Mouse (Mus musculus) thymus, adult 18-20 months (tissue): ENCODE data around the gene Chaf1a.
"Not testable (repeated sequence)": the region's sequence is repeated elsewhere in the genome, so short reads cannot be mapped to it uniquely, and the experiment has no call there.

Experiments used
- DNase-seq, 2 experiments: peaks; one replicate each; pipeline ENCODE4 v3.0.0; 2022; ENCODE audit warnings: mixed read lengths in 2 of 2

Chaf1a gene

DNA sequence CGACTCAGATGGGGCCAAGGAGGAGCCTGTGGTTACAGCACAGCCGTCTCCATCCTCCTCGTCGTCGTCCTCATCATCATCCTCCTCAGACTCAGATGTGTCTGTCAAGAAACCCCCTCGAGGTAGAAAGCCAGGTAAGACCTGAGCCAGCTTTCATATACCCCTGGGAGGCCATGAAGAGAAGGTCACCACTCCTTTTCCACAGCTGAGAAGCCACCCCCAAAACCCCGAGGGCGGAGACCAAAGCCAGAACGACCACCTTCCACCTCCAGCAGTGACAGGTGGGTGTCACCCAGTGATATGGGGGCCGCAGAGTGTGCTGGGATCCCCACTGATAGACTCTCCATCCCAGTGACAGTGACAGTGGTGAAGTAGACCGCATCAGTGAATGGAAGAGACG is 56.6 kb downstream of the Chaf1a start:
- no peak for DNase-seq

DNA sequence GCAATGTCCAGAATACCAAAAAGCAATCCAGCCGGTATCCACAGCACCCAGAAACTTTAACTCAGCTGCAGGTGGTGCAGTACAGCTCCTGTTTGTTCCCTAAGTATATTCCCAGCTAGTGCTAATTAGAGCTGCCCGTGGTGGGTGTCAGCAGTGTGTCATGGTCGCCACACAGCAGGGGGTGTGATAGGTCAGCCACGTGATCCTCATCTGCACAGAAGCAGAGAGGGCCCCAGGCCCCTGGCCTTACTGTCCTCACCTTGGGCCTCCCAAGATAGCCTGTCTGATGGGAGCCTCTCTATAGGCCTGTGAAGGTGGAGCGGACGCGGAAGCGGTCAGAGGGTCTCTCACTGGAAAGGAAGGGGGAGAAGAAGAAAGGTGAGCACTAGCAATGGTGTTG is 57.9 kb downstream of the Chaf1a start:
- DNase-seq = no peak

DNA sequence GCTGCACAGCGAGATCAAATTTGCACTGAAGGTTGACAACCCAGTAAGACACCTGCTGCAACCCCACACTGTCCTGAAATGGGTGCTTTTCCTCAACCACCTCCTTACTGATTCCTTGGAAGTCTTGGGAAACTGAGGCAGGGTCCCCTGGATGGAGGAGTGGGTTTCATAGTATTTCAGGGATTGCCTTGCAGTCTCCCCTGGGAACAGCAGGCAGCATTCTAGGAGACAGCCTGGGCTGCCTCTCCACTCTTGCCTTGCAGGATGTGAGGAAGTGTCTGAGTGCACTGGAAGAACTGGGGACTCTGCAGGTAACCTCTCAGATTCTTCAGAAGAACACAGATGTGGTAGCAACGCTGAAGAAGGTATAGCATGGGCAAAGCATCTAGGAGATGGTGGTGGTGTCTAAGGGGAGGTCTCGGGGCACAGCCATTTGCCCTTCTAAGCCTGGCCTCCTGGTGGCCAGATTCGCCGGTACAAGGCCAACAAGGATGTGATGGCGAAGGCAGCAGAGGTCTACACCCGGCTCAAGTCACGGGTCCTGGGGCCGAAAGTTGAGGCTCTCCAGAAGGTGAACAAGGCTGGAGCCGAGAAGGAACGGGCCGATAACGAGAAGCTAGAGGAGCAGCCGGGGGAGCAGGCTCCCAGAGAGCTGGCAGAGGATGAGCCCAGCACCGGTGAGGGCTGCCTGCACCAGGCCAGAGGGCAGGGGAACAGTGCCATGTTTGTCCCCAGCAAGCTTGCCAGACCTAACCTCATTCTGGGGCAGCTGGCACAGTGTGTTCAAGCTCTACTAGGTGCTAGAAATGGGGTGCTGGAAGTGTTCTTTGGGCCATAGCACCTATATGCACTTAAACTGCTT is 58.7 kb downstream of the Chaf1a start:
- no peak for DNase-seq

DNA sequence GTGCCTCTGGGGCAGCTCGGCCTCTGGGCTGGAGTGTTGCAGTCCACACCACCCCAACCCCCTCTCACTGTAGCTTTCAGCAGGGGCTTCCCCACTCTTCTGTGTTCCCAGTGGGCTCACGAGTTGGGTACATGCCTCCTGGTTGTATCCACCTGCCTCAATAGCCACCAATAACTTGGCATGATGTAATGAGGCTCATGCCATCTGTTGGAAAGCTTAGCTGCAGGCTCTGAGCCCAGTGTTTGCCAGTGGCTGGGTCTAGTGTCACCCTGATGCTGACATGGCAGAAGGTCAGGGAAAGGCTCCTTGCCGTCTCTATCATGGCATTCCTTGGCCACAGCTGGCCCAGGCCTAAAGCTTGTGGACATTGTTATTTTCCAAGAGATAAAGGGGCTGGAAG is 60.6 kb downstream of the Chaf1a start:
- no peak for DNase-seq

DNA sequence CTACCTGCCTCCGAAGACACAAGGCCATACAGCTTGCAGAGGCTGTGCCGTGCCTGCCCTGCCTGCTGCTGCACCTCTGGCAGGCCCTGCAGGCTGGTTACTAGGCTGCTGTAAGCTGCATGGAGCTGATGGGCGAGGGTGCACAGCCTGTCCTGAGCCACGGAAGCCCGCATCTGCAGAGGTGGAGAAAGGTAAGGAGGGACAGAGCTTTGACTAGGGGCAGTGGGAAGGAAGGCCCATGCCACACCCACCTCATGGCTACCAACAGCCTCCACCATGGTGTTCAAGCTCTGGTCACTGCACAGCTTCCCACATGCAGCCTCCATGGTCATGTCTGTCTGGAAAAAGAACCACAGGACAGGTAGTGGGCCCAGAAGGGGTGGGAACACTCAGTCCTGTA is 61.9 kb downstream of the Chaf1a start:
- DNase-seq = no peak

DNA sequence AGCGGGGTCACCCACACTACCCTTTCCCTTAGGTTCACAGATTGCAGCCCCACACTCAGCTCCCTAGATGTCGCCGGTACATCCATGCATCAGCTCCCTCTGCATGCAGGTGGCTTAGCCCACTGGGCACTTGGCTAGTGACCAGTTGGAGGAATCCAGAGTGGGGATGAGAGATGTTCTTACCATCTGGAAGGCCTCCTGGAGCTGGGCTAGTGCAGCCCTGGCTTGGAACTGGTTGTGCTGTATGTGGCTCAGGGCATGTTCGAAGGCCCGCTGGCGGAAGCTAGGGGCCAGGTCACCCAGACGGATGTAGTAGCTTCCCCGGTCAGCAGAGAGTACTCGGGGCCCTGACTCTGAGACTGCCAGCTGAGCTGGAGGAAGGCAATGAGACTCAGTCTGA is 62.7 kb downstream of the Chaf1a start:
- DNase-seq = no peak

DNA sequence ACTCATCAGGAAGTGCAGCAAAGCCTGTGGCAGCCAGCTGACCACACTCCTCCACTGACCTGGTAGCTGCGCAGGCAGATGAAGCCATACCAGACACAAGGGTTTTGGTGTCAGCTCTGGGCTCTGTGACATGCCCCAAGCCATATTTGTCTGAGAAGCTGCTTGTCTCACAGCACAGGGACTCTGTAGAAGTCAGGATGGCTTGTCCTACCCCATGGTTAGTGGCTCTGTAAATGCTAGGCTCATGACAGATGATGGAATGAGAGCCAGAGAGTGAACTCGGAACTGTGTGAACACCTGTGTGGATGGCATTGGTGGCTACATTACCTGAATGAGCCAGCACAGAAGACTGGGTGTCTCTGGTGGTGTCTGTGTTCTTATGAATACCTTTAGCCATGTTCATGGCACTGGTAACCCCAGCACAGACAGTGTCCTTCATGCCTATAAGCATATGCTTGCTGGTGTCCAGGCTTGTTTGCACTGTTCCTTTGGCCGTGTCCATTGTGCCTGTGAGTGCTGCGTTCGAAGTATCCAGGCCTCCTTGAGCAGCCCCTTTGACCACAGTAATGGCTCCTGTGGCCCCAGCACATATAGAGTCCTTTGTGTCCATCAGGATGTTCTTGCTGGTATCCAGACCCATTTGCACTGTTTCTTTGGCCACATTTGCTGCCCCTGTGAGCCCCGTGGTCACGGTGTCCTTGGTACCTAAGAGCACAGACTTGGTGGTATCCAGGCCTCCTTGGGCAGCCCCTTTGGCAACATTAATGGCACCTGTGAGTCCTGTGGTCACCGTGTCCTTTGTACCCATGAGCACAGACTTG is 63.4 kb downstream of the Chaf1a start:
- DNase-seq = no peak

DNA sequence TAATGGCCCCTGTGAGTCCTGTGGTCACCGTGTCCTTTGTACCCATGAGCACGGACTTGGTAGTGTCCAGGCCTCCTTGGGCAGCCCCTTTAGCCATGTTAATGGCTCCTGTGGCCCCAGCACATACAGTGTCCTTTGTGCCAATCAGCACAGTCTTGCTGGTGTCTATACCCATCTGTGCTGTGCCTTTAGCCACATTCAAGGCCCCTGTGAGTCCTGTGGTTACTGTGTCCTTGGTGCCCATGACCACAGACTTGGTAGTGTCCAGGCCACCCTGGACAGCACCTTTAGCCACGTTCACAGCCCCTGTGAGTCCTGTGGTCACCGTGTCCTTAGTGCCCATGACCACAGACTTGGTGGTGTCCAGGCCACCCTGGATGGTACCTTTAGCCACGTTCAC is 64.6 kb downstream of the Chaf1a start:
- not testable (repeated sequence) for DNase-seq

DNA sequence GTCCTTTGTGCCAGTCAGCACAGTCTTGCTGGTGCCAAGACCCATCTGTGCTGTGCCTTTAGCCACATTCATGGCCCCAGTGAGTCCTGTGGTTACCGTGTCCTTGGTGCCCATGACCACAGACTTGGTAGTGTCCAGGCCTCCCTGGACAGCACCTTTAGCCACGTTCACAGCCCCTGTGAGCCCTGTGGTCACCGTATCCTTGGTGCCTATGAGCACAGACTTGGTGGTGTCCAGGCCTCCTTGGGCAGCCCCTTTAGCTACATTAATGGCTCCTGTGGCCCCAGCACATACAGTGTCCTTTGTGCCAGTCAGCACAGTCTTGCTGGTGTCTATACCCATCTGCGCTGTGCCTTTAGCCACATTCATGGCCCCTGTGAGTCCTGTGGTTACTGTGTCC is 66.2 kb downstream of the Chaf1a start:
- not testable (repeated sequence) for DNase-seq

DNA sequence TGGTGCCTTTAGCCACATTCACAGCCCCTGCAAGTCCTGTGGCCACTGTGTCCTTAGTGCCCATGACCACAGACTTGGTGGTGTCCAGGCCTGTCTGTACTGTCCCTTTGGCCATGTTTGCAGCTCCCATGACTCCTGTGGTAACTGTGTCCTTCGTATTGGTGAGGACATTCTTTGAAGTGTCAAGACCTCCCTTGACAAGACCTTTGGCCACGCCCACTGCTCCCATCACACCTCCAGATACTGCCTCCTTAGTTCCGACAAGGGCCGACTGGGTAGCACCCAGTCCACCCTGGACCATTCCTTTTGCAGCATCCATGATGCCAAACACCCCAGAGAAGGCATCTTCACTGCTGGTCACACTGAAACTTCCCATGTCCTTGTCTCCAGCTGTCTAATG is 66.7 kb downstream of the Chaf1a start:
- no peak for DNase-seq

DNA sequence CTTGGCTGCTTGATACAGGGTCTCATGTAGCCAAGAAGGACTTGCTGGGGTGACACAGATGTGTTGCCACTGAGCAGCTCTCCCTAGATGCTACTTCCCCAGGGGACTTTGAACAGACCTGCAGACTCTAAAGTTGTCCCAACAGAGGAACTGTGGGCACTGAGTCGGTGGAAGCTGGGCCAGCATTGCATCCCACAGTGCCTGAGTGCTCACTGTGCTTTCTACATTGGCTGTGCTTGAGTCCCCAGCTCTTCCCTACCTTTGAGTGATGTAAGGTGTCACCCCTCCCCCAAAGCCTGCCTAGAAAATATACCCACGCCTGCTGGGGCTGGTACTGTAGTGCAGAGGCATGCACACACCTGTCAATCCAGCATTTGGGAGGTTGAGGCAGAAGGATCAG is 67.5 kb downstream of the Chaf1a start:
- no peak for DNase-seq

DNA sequence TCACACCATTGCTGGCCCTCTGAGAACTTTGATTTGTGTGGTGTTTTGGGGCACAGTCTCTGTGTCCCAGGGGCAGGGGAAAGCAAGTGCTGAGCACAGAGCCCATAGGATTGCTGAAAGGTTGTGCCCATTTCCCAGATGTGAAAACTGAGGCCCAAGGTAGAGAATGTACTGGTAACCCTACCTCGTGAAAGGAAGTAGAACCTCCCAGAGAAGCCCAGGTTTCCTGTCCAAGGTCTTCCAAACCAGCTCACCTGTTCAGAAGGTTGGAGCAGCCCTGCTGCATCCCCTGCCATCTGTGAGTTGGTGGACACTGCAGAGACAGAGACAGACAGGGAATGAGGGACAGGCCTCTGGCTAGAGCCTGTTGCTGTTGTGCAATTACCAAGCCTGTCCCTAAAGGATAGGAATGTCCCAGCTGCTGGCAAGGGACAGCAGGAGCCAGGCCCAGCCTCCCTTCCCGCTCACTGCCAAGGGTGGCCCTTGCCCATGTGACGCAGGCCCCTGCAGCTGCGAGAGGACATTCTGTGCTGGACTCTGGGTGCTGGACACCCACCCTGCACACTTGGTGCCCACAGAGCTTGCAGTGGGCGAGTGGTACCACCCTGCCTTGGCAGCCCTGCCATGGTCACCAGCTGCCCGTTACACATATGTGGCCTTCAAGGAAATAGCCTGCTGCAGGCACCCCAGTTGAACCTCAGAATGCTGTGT is 68.2 kb downstream of the Chaf1a start:
- DNase-seq = no peak

DNA sequence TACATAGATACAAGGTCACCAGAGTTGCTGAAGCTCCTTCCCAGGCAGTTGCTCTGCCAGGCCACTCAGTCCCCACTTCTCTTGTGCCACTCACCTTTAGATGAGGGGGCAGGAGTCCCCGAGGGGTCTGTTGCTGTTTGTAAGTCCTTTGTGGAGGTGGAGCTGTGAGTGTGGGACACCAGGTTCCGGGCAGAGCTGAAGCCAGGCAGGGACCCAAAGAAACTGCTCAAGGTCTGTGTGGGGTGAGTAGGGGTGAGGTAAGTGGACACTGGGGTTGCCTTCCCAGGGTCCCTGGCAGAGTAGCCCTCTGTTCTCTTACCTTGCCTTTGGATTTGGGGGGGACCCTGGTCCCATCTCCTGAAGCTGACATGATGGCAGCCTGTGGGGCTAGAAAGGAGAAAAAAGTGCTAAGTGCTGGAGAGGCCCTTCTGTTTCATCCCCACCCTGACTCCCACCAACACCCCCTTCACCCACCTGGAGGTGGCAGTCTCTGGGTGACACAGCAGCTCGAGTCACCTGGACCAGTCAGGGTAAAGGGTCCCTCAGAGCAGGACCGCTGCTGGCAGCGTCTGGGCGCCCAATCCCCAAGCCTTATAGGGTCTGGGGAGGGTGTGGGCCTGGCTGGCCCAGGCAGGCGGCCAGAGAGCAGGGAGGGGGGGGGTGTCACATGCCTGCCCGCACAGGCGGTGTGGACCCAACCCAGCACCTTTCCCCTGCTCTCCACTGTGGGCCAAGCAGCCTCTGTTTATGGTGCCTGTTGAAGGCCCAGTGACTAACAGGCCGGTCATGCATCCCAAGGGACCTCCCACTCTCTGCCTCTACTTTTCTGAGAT is 69.2 kb downstream of the Chaf1a start, which contains the start of gene Plin4:
Plin4 (minus strand) TSS at position 585 of the 833 bp plus-strand sequence.
- no peak for DNase-seq

DNA sequence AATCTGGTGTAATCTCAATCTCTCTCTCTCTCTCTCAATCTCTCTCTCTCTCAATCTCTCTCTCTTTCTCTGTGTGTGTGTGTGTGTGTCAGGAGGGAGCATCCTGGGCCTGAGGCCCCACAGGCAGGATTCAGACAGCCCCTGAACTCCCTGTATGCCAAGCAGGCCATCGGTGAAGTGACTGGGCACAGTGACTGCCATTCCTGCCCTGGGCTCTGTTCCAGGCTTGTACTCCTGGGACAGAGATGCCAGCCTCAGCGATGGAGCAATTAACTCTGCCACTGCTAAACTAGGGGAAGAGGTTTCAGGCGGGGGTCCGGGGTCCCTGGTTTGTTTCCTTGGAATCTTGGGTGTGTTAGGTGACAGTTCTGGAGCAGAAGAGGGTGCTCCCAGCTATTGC is 70.3 kb downstream of the Chaf1a start:
- DNase-seq = no peak

DNA sequence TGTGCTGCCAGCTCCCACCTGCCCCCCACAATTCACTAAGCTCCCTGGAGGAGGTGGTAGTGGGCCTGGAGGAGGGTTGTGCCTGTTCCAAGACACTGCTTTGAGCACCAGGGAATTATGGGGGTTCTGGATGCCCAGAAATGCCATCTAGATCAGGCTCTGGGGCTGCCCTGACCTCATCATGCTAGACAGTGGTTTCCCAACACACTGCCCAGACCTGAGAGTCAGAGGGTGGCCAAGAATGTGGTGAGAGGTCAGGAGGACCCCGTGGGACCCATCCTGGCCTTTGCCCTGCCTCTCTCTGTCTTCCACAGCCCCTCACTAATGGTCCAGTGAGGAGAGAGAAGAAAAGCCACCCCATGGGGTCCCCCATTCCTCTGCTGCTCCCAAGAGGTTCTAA is 70.8 kb downstream of the Chaf1a start:
- DNase-seq = no peak

DNA sequence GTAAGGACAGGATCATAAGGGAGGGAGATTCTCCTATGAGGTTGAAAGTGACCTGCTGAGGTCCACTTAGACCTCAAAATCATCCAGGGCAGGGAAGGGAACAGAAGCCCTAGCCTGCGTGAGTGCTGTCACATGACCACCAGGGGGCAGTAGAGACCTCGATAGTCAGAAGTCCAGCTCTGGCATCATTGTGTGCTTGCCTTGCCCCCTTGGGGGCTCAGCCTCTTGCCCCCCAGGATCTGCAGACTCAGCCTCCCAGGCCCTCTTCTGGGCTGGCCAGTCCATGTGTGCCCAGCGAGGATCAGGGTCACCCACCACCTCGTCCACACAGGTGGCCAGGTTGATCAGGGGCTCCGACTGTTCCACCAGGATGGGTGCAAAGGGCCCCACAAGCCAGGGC is 71.6 kb downstream of the Chaf1a start:
- no peak for DNase-seq

DNA sequence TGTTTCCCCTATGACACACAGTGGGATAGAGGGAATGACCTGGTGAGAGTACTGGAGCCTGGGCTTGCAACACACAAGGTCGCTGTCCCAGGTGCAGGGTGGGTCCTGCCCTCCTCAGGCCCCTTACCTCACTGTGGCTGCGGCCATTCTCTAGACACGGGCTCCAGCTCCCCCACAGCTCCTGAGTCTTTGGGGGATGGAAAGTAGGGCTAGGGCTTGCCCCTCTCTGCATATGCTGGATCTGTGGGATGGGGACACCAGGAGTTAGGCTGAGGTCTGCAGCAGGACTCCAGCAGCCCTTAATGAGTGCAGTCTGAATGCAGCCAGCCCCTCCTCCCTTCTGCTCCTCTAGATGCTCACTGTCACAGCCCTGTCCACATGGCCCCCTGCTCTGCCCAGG is 72.5 kb downstream of the Chaf1a start:
- no peak for DNase-seq

DNA sequence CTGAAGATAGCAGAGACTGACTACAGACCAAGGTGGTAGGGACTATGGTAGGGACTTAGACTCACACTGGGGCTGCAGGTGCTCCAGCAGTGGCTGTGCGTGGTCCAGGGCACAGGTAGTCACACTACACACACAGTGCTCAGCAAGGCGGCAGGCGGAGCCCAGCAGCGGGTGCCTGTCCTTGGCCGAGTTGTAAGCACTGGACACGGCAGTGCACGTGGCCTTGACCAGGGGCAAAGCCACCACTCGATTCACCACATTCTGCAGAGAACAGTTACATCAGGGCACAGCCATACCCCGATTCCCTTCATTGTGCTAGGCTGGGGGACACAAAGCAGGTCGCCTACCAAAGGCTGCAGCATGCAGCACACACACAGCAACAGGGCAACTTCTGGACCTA is 76.0 kb downstream of the Chaf1a start:
- no peak for DNase-seq

DNA sequence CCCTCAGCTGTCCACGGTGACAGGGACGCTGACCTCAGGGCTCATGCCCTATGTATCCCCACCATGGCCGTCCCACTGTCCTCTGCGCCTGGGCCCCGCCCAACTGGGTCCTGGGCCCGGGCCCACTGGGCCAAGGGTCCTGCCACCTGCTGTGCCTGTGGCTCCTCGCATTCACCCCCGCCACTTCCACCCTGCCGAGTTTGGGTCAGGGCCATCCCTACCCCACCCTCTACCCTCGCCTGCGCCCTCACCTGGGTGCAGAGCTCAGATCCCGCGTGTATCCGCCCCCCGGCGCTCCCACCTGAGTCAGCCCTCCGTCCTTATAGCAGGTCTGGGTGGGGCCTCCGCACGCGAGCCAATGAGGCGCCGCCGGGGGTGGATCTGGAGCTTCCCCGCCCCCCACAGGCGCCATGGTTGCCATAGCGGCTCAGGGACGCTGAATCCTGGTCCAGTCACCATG is 77.0 kb downstream of the Chaf1a start, which contains the start of gene Plin5:
Plin5 (minus strand) TSS at position 346 of the 460 bp plus-strand sequence.
- DNase-seq = no peak

DNA sequence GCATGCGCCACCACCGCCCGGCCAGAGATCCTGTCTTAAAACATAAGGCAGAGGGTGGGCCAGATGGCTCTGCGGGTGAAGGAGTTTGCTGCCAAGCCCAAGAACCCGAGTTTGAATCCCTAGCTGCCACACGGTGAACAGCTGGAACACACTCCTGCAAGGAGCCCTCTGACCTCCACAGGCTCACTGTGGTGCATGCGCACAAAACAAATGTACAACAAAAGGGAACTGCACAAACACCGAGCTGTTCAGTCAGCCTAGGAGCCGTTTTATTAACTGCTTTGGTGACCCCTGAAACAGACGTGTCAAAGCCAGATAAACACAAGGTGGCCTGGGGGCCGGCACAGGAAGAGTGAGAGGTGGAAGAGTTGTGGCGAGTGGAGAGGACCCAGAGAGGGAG is 79.2 kb downstream of the Chaf1a start:
- no peak for DNase-seq

DNA sequence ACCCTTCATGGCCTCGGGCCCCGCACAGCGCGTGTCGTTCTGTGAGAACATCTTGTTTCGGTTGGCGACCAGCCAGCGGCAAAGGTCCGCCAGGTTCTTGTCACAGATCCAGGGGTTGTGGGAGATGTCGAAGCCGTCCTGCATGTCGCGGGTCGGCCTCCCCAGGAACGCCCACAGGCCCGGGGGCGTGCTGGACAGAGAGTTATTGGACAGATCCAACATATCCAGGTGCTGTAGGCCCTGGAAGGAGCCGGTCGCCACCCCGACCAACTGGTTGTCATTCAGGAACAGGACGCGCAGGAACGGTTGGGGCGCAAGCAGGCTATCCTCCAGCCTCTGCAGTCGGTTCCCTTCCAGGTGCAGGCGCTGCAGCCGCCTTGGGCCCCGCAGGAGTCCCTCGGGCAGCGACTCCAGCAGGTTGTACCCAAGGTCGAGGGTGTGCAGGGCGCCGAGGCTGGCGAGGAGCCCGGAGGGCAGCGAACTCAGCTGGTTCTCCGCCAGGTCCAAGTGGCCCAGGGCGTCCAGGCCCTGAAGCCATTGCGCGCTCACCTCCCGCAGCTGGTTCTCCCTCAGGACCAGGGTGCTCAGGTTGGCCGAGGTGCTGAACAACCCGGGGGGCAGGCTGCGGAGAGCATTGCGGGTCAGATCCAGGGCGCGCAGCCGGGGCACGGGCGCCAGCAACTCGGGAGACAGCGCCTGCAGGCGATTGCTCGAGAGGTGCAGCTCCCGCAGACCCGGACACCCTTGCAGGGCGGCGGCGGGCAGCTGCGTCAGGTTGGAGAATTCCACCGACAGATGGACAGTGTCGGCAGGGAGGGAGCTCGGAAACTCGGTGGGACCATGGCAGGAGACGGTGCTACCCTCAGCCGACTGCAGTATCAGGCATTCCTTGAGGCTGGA is 80.0 kb downstream of the Chaf1a start:
- DNase-seq = no peak
